Mouse (Mus musculus) spleen, embryonic (tissue): ENCODE data around the gene Col6a5.

Experiments
- CTCF ChIA-PET: fragments of 350-600 bp; sonication (Branson Sonifier 250); formaldehyde crosslinking; loops from one replicate; lab custom pipeline; 2022; lab: Charles Lee

The Col6a5 gene

DNA sequence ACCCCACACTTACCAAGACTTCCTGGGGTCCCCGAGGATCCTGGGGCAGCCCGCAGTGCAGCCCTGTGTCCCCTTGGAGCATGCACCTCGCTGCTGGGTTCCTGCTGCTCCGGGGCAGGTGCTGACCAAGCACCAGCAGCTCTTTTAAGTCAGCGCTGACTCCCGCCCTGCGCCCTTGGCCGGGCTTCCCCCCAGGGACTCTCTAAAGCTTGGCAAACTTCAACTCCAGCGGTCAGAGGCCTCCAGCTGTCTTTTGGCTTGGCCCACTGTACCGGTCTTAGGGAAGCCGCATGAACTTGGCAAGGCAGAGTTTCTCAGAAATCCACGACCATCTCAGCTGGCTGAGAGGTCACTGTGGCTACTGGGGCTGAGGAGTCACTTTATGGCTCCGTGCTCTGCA is at the start of gene Col6a5:
Gene Col6a5, minus strand, starts transcription at position 111 of the 400 bp plus-strand sequence.
- CTCF ChIA-PET: no interaction called here

DNA sequence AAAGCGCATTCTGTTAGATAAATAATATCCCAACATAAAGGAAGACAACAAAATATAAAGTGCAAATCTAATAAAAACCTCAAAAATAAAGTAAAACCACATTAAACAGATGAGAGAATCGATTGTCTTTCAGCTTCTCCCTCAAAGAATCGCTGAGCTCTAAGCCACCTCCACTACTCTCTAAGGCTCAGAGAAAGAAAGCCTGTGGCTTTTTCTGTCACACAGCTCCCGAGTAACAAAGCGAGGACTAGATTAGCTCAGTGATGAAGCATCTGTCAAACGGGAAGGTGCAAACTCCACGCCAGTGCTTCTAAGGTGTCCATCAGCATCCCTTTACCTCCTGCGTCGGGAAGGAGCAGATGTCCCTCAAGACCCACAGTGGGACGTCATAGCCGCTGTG is 37.5 kb upstream of the Col6a5 start:
- CTCF ChIA-PET: no interaction called here

DNA sequence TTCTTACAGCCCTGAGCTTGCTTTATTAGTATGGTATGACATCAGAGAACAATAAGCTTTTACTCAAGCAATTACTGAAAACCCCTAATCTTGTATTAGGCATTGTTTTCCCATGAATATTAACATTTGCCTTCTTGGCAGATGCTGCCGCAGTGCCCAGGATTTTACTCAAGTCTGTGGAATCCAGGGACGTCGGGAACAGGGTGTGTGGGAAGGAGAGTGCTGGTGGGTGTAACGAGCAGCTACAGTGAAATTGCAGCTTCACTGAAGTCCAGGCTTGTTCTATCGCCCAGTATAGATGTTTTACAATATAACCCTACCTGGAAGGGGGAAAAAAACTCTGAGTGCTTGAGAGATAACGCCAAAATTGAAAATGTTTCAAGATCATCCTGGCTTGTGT is 32.0 kb upstream of the Col6a5 start:
- CTCF ChIA-PET: no interaction called here

DNA sequence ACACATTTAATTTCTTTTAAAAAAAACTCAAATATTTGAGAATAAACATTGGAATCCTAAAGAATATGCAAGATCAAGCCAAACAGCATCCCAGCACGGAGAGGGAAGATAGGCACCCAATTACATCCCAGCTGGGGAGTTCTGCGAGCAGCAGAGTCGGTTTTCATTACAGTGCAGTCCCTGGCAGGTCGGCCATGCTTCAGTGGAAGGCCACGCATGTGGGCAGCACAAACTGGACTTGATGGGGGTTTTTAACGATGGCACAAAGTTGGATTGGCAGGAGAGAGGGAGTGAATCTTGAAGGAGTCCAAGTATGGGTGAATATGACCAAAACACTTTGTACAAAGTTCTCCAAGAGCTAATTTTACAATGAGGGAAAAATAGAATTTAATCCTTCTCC is 29.7 kb upstream of the Col6a5 start:
- CTCF ChIA-PET: no interaction called here

DNA sequence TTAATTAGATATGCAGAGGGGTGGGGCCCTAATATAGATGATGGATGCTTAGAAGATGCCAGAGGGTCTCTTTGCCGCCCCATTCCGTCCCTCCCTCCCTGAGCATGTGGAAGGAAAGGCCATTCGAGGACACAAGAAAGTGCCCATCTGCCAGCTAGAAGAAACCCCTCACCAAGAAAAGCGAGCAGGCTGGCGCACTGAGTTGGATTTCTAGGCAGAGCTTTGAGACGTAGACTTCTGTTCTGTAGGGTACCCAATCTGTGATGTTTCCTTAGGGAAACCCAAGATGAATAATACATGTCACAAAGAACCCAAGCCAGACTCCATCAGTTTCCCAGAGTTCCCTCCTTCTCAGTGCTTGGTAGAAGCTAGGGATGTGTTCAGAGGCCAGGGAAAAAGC is 29.0 kb upstream of the Col6a5 start:
- CTCF ChIA-PET: no interaction called here

DNA sequence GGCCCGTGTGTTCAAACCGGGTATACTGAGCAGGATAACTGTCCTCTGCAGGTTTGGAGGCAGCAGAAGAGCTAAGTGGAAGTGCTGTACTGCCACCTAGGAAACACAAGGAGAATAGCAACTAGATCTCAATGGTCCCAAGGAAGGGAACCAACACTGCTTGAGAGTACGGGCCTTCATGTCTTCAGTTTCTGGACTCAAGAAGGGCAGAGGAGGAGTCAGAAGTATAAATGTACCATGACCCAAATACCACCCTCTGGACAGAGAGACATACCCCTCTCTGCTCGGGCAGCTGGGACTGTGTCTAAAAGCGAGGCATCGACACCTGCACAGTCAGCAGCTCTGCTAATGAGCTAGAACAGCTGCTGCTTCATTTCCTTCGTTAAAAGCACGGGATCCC is 27.7 kb upstream of the Col6a5 start:
- CTCF ChIA-PET: no interaction called here

DNA sequence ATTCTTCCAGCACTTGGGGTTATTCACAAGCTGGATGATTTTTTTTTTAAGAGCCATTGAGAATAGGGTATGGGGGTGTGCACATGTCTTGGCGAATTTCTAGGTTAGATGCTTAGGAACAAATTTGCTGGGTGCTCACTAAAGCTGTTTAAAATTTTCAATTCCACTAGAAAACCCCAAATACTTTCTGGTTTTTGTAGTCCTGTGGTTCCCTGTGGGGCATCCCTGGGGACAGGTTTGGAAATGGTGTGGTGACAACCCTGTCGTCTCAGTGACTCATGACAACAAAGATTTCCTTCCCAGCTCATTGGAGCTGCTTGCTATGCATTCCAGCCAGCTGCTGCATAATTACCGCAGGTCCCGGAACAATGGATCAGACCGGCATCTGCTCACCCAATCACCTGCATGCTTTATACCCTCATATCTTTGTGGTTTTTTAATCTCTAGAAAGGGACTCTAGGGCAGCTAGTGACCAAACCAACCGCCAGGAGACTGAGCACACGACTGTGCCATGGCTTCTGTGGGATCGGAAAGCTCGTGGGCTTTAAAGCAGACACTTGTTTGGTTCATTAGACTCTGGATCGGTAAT is 24.6 kb upstream of the Col6a5 start:
- CTCF ChIA-PET: interaction anchor here (0.6 kb wide), 1 partner anchor 16 kb away, joined by 5 read pairs; no protein-coding TSS in a partner anchor

DNA sequence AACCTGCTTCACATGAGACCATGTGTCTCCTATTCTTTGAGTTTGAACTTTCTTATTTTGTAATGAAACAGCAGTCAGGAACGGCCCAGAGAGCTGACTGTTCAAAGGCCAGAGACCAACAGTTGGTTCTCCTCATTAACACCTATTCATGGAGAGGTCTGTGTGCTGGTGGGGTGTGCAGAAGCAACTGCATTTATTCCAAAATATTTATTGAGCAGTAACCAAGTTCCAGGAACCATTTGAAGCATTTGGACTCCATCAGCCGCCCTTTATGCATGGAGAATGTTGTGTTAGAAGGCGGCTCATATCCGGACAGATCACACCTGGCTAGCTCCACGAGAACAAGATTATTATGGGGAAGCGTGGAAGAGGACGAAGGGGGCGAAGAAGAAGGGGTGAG is 18.0 kb upstream of the Col6a5 start:
- CTCF ChIA-PET: no interaction called here

DNA sequence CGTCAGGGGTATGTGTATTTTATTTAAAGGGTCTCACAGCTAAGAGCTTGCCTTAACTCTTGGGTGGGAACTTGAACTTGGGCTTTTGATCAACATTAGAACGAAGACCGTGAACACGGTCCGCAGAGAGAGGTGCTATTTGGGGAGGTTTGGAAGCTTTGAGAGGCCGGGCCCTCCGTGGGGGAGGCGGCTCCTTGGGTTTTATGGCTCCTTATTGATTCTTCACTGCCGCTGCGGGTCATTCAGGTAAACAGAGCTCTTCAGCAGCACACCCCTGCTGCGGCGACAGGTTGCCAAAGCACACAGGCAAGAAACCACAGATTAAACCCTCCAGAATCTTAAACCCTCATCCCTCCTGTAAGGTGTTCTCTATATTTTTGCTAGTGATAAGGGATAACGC is 16.4 kb upstream of the Col6a5 start:
- CTCF ChIA-PET: no interaction called here

DNA sequence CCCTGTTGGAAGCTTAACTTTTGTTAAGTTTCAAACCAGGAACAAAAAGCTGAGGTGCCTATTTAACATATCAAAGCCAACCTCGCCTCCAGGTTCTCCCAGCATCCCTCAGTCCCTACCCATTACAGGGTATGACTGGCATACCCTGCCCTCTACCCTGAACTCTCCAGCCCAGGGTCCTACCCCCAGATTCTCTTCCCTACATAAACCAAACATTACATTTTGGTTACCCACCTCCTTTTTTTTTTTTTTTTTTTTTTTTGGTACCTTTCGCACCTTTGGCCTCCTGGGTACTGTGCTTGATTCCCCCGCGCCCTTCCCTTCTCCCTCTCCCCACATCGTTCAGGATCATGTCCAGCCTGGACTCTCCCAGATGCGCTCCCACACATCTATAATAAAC is 15.9 kb upstream of the Col6a5 start:
- CTCF ChIA-PET: no interaction called here

DNA sequence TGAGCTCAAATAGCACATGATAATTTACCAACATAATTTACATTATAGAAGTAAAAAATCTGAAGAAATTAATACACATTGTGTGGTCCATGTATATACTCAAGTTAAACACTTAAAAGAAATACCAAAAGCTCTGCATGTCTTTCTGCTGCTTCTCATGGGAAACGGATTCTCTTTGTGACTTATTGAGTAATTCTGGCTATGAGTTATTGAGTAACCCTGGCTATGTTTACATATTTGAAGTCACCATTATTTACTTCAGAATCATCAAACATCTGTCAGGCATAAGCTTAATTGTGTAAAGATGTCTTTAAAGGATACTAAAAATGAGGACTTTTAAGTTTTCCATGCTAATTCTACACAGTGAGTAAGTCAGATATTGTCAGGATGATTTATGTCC is 13.3 kb upstream of the Col6a5 start:
- CTCF ChIA-PET: no interaction called here

DNA sequence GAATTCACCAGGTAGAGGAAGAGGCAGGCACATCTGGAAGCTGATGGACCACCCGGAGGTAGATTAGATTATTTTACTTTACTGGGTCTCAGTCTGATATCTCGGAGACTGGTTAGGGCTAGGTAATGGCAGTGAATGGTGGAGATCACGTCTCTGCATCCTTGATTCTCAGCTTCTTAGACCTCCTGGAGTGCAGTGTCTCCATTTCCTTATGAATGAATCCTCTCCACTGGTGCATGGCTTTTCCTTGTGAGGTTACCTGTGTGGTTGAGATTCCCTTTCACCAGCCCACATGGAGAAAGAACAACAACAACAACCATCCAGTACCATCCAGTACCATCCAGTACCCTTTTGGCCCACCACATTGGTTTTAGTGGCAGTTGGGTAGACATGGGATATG is 11.6 kb upstream of the Col6a5 start:
- CTCF ChIA-PET: no interaction called here

DNA sequence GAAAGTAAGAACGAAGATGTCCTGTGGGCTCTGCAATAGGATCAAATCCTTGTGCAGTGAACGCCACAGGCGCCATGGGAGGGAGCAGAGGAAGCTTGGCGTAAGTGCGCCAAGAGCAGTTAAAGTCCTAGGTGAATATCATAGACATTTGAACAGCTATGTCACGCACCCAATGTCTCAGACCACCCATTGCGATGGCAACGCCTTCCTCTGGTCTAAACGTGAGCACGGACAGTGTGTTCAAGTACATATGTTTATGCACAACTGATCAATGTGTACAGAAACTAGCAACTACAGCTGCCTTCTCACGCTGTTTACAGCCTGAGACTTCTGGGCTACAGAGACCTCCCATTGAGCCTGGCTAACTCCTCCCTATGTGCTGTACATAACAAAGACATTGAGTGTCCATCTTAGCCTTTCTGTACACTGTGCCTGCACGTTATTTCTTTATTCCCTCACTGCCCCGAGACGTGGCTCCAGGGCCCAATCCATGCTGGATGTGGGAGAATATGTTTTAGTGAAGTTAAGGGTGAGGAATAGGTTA is 11.0 kb upstream of the Col6a5 start:
- CTCF ChIA-PET: no interaction called here

DNA sequence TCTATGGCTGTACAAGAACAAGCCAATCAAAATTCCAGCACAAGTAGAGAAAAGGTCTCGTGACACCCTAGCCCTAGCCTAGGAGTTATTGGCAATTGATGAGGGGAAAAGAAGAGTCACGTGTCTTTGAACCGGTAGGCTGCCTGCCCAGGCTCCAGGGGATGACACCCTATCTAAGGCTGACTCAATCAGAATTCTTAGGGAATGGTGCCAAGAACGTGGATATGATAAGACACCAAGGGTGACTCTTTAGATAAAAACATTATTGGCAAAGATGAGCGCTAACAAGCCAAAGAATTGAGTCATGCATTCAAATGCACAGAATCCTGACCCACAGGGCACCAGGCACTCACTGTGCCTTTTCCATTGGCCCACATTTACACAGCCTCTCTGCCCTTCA is 10.5 kb upstream of the Col6a5 start:
- CTCF ChIA-PET: no interaction called here

DNA sequence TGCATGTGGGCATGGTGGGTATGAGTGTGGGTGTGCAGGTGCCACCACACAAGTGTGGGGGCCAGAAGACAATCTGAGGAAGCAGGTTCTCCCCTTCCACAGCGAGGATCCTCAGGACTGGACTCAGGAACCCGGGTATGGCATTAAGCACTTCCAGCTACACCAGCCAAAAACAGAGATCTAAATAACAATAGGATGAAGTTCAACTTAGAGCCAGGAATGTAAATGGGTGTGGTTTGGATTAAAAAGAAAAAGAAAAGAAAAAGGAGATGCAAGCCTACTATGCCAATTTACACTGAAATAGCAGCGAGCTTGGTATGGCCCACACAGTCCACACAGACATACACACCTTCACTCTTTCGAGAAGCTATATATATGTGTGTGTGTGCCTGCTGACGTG is 7.5 kb upstream of the Col6a5 start:
- CTCF ChIA-PET: no interaction called here

DNA sequence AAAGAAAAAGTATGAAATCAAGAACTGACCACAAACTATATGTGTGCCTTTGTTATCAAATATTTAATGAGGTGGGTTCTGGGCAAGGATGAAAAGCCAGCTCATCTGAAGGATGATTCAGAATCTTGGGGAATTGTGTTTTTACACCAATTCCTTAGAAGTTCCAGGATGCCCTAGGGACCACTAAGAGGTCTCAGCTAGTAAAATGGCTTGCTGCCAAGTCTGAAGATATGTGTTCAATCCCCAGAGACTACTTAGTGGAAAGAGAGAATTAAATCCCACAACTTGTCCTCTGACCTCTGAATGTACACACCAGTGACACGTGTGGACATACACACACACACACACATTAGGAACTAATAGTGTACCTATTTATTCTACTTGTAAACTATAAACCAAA is 1.3 kb downstream of the Col6a5 start:
- CTCF ChIA-PET: no interaction called here

DNA sequence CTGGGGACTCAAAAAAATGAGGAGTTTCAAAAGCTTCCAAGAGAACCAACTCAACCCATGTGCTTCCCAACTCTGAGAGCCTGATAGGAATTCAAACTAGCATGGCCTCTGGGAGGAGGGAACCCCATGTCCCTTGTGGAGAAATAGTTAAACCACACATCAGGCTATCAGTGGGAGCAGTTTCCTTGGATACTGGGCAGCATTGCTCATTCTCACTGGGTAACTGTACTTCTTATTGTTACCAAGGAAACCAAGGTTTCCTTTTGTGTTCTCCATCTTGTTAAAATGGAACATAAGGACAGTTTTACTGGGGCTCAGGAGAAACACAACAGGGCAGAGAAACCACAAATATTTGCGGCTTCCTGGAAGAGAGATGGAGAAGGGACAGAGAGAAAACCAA is 10.7 kb downstream of the Col6a5 start:
- CTCF ChIA-PET: no interaction called here

DNA sequence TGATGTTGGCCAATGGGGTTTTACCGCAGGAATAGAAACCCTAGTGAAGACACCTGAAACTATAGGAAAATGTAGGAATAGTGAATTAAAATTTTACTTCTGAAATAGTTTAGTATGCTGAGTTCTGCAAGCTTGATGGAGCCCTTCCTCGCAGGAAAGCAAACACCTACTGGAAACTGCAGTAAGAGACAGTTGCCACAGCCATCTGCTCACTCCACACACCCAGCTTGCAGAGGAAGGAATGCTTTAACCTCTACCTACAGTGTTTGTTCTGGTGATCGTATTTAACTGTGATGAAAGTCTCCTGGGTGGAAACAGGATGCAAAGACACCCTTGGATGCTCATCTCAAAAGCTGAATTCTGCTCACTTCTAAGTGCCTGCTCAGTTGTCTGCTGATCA is 12.9 kb downstream of the Col6a5 start:
- CTCF ChIA-PET: no interaction called here

DNA sequence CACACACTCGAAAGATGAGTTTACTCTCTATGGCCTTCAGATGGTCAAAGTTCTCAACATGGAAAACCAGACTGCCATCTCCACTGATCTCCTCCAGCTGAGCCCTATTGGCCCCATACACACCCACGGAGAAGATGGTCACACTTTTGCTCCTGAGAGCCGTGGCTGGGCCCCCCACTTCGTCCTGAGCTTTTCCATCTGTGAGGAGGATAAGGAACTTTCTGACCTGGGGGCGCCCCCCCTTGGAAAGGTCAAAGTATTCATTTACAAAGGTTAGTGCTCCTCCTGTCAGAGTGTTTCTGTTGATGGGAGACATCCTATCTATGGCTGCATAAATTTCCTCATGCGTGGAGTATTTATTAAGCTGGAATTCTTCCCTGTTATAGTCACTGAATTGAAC is 26.6 kb downstream of the Col6a5 start:
- CTCF ChIA-PET: no interaction called here

DNA sequence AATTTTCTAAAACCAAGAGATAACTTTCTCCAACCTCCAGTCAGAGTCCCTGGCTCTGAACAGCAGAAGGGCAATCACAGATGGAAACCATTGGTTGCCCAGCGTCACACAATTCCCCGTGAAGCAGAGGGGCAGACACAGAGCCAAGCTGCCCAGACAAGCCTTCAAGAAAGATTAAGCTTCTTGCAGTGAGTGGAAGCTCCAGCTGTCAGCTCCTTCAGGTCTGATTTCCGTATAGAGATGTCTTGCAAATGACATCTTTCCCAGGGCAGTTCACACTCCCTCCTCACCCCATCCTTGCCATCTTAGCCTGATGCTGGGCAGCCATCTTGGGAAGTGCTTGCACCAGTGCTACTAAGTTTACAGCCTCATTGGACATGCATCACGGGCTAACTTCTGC is 31.2 kb downstream of the Col6a5 start:
- CTCF ChIA-PET: no interaction called here

DNA sequence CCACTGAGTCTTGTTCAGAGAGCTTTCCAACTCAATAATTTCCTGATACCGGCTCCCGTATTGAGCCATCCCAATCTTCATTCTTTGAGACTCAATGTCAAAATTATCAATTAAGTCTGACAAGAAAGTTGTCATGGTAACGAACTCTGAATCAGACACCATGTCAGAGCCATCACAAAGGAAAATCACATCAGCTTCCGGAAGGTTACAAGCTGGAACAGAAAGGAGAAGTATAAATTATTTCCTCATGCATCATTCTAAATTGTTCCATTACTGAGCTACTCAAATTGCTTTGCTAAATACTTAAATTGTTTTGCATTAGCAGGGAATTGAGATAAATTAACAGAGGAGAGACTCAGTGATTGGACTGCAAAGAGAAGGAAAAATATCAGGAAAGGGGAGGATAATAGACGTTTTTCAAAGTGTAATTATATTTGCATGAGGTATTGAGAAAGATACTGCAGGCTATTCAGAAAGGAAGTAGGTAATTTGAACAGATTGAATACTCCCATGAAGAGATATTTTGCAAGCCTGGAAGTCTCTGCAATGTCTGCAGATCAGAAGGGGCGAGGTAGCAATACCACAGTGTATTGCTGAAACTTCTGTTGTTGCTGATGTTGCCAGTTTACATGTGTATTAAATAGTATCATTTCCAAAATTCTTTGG is 31.9 kb downstream of the Col6a5 start:
- CTCF ChIA-PET: no interaction called here

DNA sequence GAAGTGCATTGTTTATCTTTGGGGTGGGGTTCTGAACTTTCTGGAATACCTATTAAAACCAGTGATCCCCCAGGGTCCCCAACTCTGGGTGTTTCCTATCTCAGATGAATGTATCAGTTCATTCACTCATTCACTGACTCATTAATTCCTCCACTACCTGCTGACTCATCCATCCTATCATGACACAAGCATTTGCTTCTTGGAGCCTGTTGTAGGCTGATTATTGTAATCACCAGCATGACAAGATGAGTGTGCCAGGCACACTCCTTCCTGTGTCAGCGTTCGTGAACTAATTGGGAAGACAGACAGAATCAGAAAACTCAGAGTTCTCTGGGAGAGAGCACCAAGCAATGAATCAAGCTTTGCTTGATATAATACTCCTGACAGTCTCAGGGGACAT is 36.8 kb downstream of the Col6a5 start:
- CTCF ChIA-PET: no interaction called here

DNA sequence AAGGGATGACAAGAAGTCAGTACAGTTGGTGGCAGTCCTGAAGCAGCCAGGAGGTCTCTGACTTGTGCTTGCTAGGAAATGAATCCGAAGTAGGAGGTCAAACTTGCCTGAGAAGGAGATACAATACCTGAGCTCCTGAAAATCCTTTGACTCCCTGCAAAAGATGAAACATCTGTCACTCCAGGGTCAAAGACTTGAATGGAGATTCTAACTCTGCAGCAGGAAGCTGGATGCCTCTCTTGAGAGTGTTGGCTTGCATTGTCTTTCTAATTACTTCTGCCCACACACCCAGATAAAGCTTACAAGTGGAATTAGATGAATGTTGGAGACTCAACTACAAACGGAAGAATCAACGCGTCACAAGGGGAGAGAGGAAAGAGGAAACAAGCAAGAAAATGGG is 45.3 kb downstream of the Col6a5 start:
- CTCF ChIA-PET: no interaction called here

DNA sequence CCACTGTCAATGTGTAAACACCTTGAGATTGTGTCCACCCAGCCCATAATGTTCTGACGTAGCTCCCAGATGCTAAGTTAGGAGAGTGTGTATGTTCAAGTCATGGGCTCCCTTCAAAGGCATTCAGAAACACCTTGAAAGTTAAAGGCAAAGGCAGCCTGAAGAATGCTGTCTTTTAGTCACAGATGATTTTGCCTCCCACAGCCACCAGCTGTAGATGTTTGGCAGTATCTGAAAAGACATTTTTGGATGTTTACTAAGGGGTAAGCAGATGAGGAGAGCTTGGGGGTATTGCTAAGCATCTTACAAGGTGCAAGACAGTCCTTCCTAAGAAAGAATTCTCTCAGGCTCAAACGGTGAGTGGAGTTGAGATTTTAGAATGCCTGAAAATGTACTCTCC is 50.3 kb downstream of the Col6a5 start:
- CTCF ChIA-PET: no interaction called here
